Mouse (Mus musculus): ENCODE data around the gene Wdr26.

Wdr26 gene

DNA sequence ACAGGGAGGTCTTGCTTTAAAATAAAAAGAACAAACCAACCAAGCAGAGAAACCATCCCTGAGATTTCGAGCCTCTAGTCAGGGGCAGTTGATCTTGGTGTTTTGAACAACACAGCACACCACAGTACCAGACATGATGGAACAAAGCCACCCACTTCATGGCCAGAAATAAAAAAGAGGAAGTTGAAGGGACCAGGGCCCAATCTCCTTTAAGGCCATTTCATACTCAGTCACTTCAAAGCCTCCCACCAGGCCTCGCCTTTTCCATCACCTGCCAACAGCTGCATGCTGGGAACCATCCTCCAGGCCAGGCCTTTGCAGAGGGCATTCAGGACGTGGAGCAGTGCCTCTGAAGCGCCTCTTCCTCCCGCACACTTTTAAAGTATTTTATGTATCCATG, 25.5 kb upstream of the Wdr26 start:
- no peak for DNase-seq (ENCODE audit: low spot score in 2 of 2)

DNA sequence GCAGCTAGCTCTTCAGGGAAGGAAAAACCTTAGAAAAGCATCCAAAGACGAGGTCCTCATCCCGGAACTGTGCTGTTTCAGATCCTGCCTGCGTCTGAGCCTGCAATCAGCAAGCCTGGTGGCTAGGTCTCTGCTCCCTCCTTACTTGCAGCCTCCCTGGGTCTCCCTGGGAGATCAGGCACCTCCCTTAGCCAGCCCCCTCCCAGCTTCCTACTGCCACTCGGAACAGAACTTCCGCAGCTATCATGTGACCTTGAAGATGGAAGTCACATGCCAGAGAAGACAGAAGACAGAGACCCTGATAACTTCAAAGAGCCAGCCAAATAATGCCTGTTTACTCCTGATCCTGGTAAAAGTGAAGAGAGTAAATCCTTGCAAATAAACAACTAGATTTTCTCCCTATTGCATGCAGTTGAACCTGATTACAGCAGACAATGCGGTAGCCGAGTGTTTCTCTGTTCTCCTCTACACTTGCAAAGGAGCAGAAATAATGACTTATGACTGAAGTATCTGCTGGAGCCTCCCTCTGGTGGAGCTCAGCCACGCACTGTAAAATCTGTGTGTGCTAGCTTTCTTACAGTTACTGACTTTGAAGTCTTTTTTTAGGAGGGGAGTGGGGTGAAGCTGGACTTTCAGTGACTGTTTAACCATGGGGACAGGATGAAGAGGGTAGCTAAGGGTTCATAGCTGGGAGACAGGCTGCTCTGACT, 22.7 kb upstream of the Wdr26 start:
- DNase-seq (ENCODE audit: low spot score in 2 of 2), result peak; percentile 41 to 50

- DNase-seq (ENCODE audit: low spot score in 2 of 2), result no peak
Observed at GRCm38 (mm10) chr1:181233734-181234133, 21.9 kb upstream of the Wdr26 start.

GRCm38 (mm10) chr1:181232307-181233027, 20.7 kb upstream of the Wdr26 start:
- peak; percentile 46 to 75 for DNase-seq (ENCODE audit: low spot score in 2 of 2)

DNA sequence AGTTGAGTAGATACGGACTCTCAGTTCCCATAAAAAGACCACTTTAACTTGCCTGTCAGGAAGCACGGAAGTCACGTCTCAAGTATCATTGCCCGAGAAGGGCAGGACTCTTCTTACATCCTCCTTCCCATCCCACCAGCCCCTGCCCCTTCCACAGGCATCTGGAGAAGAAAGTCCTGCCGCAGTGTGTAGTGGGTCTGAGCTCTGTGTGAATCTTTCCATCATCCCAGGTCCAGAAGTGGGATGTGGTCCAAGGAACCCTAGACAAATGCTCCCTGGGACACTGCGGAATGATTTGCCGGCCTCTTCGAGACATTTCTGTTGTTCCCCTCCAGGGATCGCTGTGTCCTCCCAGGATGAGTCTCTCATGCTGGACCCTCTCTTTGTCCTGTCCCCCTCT, 20.0 kb upstream of the Wdr26 start:
- no peak for DNase-seq (ENCODE audit: low spot score in 2 of 2)

DNA sequence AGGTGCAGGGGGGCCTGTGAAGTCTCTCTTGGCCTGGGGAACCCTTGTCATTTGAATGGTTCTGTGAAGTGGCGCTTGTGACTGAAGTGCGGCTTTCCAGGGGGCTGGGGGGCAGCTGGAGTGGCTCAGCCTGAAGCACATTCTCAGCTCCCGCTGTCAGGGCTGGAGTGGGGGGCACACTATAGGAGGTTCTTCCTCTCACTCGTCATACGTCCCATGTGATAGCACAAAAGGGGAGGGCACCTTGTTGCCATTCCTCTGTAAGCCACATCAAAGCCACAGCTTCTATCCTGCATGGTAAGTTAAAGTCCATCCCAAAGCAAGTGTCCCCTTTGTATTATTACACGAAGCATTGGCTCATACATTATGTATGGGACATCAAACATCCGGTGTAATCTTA, 19.5 kb upstream of the Wdr26 start:
- no peak for DNase-seq (ENCODE audit: low spot score in 2 of 2)

DNA sequence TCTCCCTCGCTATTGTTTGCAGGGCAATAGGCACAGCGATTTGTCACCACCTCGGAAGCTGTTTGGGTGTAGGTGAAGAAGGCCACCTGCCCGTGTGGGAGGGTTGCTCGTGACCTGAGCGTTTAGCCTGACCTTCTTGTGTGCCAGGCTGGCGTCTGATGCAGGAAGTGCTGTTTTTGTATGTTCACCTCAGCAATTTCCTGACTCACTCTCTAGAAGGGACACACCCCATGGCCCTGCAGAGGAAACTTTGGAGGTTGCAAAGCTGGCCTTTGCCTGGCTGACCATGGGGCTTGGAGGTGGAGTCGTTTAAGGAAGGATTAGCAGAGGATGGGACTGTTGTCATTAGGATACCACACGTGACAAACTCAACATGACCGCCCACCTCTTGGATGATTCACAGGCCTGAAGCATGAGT, 18.9 kb upstream of the Wdr26 start:
- DNase-seq (ENCODE audit: low spot score in 2 of 2), result peak; percentile 37 to 43

DNA sequence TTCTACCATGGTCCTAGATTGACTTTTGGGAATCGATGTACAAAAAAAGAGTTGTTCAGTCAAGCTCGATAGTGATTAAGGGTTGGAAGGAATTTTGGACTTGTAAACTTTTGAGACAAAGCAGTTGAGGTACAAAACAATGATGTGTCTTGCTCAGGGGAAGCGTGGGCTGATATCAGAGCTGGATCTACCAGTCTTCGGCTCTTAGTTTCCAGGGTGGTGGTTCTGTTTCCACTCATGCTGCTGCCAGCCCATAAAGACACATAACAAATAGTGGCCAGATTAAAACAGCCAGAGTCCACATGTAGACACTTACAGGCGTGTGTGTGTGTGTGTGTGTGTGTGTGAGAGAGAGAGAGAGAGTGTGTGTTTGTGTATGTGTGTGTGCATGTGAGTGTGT, 17.2 kb upstream of the Wdr26 start:
- no peak for DNase-seq (ENCODE audit: low spot score in 2 of 2)

GRCm38 (mm10) chr1:181228591-181228990, 16.8 kb upstream of the Wdr26 start:
- DNase-seq (ENCODE audit: low spot score in 2 of 2), result no peak

DNA sequence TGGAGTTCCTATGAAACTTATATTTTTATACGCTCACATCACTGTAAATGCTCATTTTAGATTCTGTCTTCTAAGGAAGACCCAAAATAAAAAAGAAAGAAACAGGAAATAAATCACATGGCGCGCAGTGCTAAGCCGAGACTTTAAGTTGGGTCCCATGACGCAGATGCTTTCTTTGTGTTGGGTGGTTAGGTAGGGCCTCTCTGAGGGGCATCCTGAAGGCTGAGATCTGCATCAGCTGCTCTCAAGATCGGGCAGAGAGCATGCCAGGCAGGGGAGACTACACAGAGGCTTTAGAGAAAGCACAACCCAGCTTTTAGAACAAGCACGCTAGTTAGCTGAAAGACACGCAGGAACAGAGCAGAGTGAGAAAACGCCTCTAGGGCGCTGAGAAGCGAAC, 16.0 kb upstream of the Wdr26 start:
- DNase-seq (ENCODE audit: low spot score in 2 of 2), result peak; percentile 48 to 52

DNA sequence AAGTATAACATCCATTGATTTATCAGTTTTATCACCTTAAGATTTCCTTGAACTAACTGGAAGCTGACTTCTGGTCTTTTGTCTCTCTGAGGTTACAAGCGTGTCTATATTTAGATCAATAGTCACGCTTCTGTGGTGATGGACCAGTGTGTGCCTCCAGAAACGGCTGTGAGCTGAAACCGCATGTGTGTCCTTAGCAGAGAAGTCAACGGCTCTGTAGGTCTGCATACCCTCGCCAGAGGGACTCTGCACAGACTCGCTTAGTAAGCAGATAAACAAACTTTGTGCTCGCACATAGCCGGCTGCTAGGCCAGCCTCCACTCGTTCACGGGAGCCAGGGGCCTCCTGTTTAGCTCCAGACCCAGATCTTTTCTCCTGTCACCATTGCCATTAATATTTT, 15.0 kb upstream of the Wdr26 start:
- no peak for DNase-seq (ENCODE audit: low spot score in 2 of 2)

DNA sequence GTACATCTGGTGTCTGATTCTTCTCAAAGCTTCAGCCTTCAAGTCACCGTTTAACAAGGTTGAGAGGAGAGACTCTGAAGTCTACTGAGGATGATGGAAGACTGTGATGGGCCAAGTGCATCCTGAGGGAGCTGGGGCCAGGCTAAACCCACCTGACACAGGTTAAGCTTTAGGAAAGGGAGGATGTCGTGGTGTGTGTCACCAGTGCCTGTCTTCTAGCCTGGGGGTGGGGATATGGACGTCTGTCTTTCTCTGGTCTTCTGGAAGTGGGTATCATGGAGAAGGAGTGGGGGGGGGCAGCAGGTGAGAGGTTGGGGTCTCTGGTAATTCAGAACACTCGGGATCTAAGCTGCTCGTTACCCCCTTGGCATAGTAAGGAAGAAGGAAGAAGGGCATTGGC, 13.5 kb upstream of the Wdr26 start:
- DNase-seq (ENCODE audit: low spot score in 2 of 2), result no peak

GRCm38 (mm10) chr1:181222041-181222440, 10.2 kb upstream of the Wdr26 start:
- no peak for DNase-seq (ENCODE audit: low spot score in 2 of 2)

DNA sequence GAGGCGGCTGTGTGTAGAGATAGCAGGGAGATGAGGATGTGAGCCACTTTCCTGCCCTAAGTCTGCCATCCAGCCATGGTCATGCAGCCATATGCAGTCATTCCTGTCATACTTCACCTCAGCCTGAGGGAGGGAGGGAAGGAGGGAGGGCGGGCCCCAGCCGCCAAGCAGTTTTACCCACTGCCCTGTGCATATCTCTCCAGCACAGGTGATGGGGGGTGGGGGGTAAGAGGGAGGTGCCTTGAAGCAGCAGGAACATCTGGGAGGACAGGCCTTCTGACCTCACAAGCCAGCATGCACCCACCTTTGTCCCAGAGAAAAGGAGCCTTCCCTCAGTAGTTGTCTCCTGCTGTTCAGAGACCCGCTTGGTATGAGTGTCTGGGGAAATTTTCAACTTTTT, 4.5 kb upstream of the Wdr26 start:
- no peak for DNase-seq (ENCODE audit: low spot score in 2 of 2)

- DNase-seq (ENCODE audit: low spot score in 2 of 2), result no peak
Observed at GRCm38 (mm10) chr1:181214296-181215035, 2.7 kb upstream of the Wdr26 start.

DNA sequence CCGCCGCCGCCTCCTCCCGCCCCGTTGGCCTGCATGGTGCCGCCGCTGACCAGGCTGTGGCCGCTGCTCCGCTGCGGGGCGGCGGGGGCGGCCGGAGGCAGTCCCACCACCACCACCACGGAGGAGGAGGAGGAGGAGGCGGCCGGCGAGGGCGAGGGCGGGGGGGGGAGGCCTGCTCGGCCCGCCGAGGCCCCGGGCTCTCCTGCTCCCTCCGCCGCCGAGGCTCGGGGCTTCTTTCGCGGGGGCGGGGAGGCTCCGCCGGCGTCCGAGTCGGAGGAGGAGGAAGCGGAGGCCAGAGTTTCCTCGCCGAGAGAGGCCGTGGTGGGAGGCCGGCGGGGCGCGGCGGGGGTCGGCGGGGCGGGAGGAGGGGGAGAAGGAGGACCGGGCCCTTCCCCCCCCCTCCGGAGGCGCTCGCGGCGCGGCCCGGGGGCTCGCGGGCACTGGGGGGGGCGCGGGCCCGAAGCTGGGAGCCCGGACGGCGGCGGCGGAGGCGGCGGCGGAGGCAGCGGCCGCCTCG, 340 bp downstream of the Wdr26 start:
- DNase-seq (ENCODE audit: low spot score in 2 of 2), result peak; percentile 23 to 35

- DNase-seq (ENCODE audit: low spot score in 2 of 2), result peak; percentile 23 to 29
Observed at GRCm38 (mm10) chr1:181210601-181211402, 999 bp downstream of the Wdr26 start.

DNA sequence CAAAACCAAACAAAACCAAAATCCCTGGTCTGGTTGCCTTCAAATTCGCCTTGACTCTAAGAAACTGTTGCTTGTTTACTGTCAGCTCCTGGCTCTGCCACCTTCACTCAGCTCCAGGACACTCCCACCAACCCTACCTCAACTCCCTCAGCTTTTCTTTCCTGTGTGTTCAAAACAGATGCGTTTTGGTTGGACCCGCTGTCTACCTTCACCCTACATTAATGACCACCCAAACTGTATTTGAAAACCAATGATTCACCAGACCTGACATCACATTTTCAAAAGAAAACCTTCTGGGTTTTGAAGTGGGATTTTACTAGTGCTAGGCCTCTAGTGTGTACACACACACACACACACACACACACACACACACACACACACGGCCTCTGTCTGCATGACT, 1.7 kb downstream of the Wdr26 start:
- no peak for DNase-seq (ENCODE audit: low spot score in 2 of 2)

DNA sequence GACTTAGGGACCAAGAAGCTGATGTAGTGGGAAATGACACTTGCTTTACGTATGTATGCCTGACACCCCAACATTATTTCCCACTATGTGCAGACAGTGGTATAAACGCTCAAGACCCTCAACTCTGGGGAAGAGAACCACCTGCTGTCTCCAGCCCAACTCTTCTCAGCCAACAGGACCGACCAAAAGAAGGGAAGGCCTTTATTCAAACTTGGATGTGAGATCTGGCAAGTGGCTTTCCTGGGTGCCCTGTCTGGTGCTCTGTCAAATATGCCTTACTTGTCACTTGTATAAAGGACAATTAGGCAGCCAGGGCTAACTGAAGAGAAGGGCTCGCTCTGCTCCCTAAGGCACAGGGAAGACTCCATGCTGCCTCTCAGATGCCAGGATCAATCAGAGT, 12.4 kb downstream of the Wdr26 start:
- DNase-seq (ENCODE audit: low spot score in 2 of 2), result no peak

- no peak for DNase-seq (ENCODE audit: low spot score in 2 of 2)
Observed at GRCm38 (mm10) chr1:181188925-181189324, 22.9 kb downstream of the Wdr26 start.

DNA sequence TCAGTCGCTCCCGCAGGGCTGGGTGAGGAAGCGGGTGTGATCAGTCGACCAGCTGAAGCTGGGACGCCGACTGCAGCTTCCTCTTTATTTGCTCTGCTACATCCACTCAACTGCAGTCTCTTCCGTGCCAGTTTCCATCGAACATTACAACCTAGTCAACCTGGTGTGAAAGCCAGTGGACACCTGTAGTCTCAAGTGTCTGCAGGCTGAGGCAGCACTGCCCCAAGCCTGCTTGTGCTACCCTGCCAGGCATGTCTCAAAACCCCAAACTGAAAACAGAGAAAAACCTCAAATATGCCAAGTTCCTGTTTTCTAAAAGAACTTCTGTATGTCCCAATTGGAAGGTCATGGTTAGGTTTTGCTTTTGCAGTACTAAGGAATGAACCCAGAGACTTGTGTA, 41.6 kb downstream of the Wdr26 start:
- peak in 1 of 2 experiments; percentile 16 for DNase-seq (ENCODE audit: low spot score in 2 of 2)

- DNase-seq (ENCODE audit: low spot score in 2 of 2), result no peak
Observed at GRCm38 (mm10) chr1:181168377-181168776, 43.4 kb downstream of the Wdr26 start.
